Mouse (Mus musculus) midbrain, embryonic 13.5 days (tissue): ENCODE data around the gene Timp3. TPM values are rescaled to one million over a fixed set of nuclear protein-coding genes. Genes with fewer than 3 reads are reported as not detected.

Experiments used
- ATAC-seq: fragments of 200-750 bp; cut with Nextera tagmentation; 2 replicates; pipeline ENCODE4 v1.8.0; 2017; ENCODE audit warnings: mild to moderate bottlenecking, moderate TSS enrichment, moderate library complexity
- H3K27ac ChIP-seq: fragments of 300-500 bp; sonication (generic); 2 replicates; pipeline ENCODE4 v1.5.1; 2015; ENCODE audit warnings: inconsistent platforms, mild to moderate bottlenecking, moderate library complexity
- H3K27me3 ChIP-seq: fragments of 300-500 bp; sonication (generic); 2 replicates; pipeline ENCODE4 v1.6.1; 2015; ENCODE audit warnings: mild to moderate bottlenecking, inconsistent platforms
- H3K36me3 ChIP-seq: fragments of 300-500 bp; sonication (generic); 2 replicates; pipeline ENCODE4 v1.6.1; 2015; ENCODE audit warnings: mild to moderate bottlenecking, inconsistent platforms
- H3K4me1 ChIP-seq: fragments of 300-500 bp; sonication (generic); replicated peaks from 2 replicates; pipeline ENCODE4 v1.6.1; 2015; ENCODE audit warnings: inconsistent platforms
- H3K4me2 ChIP-seq: fragments of 300-500 bp; sonication (generic); replicated peaks from 2 replicates; pipeline ENCODE4 v1.6.1; 2015; ENCODE audit warnings: moderate library complexity, mild to moderate bottlenecking, inconsistent platforms
- H3K4me3 ChIP-seq: fragments of 300-500 bp; sonication (generic); replicated peaks from 2 replicates; pipeline ENCODE4 v1.5.1; 2015; ENCODE audit warnings: mild to moderate bottlenecking, inconsistent platforms
- H3K9ac ChIP-seq: fragments of 300-500 bp; sonication (generic); replicated peaks from 2 replicates; pipeline ENCODE4 v1.6.1; 2015; ENCODE audit warnings: mild to moderate bottlenecking, inconsistent platforms
- H3K9me3 ChIP-seq: fragments of 300-500 bp; sonication (generic); 2 replicates; pipeline ENCODE4 v1.6.1; 2016; ENCODE audit warnings: mild to moderate bottlenecking, inconsistent platforms
- WGBS: fragments of 180-500 bp; shearing (Covaris S2); methylation state at CpG from one replicate; pipeline ENCODE4 v1.1.7; 2015; 5-methylcytosine and 5-hydroxymethylcytosine counted together
- polyA plus RNA-seq: library from polyadenylated mRNA; unstranded; fragments of >200 nt; fragmentation: Nextera tagmentation; extraction: Ambion mirVana; gene quantifications from 2 replicates; pipeline ENCODE4 v1.2.1, GENCODE M21; 2015

Timp3 gene
- polyA plus RNA-seq, result 16.3 and 19.9 TPM in 2 replicates

DNA sequence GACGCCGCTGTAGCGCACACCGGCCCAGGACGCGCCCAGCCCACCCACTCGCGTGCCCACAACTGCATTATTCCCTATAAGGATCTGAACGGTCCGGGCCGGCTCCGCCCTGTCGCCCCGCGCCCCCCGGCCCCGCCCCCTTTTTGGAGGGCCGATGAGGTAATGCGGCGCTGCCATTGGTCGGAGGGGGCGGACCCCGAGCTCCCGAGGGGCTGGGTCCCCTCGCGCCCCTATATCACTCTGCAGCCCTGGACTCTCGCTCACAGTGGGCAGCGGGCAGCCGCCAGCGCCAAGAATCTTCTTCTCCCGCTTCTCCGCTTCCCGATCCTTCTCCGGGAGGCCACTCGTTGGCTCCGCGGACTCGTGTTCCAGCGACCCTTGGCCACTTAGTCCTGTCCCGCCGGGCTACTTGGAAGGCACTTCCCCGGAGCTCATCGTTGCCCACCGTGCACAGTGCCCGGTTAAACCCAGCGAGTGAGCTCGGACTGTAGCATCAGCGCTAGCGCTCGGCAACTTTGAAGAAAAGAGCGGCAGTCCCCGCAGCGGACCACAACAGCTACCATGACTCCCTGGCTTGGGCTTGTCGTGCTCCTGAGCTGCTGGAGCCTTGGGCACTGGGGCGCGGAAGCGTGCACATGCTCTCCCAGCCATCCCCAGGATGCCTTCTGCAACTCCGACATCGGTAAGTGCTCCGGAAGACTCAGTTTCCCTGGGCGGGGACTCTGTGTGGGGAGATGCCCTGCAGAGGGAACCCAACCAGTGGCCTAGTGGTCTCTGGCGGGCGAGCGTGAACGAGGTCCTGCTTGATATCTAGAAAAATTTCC is at the start of gene Timp3:
Timp3 (plus strand) TSS at position 80 of the 824 bp plus-strand sequence.
- H3K4me1 ChIP-seq, result peaks cover 47% of the 10 kb centered on the region
- no peak within 1 kb of the TSS for H3K27ac ChIP-seq
- peak within 1 kb of the TSS; percentile 68 for H3K9ac ChIP-seq
- H3K36me3 ChIP-seq, result no peaks in the 10 kb centered on the region
- H3K4me2 ChIP-seq, result peak within 1 kb of the TSS; percentile 98
- no peaks in the 10 kb centered on the region for H3K9me3 ChIP-seq
- peak within 1 kb of the TSS; percentile 48 for H3K4me3 ChIP-seq
- WGBS, result 1% methylated on average over 64 of the region's 65 CpGs
- ATAC-seq, result peak; percentile 83
- H3K27me3 ChIP-seq, result peaks cover 36% of the 10 kb centered on the region

DNA sequence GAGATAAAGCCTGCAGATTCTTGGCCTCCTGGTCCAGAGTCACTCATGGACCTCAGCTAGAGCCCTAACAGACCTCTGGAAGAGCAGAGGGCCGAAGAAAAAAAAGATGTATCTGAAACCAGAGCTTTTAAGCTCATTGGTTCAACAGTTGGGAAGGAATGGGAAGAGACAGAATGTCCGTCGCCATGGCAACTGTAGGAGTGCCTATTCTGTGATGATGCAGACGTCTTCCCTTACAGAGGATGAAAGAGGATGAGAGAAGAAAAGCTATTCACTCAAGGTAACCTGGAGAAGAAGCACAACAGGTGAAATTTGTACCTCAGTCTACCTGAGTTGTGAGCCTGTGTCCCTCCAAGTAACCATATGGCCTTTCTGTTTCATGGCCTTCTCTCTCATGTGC is 44.0 kb upstream of the Timp3 start:
- Histone ChIP-seq H3K4me3 (no peak overlapping the region), H3K27ac (no peak overlapping the region), H3K4me1 (0 out of 2 replicates have a peak, but pooled peaks cover 4% of the 10 kb centered on the region), H3K9ac (no peak overlapping the region), H3K4me2 (no peak overlapping the region), H3K9me3 (no peaks in the 10 kb centered on the region), H3K36me3 (no peaks in the 10 kb centered on the region), H3K27me3 (no peaks in the 10 kb centered on the region)
- ATAC-seq, result peak; percentile 58
- WGBS, result 45% methylated on average over 4 of the region's 4 CpGs

DNA sequence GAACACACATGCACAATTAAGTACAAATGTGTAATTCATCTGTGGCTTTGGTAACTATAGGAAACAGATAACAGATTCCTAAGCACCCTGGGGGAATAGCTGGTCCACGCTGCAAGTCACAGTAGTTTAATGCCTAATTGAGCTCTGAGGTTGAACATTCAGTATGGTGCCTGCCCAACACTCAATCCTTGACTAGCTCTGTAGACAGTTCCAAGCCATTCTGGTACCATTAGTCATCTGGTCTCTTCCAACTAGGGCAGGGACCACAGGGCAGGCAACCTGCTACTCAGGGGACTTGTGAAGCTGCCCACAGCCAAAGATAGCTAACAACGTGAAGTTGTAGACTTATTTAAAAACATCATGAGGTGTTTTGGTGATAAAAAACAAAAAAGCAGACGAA is 43.1 kb upstream of the Timp3 start:
- H3K4me2 ChIP-seq, result no peak overlapping the region
- ATAC-seq, result no peak
- no peaks in the 10 kb centered on the region for H3K27me3 ChIP-seq
- WGBS, result 78% methylated on average over 3 of the region's 3 CpGs
- no peak overlapping the region for H3K4me3 ChIP-seq
- H3K27ac ChIP-seq, result no peak overlapping the region
- H3K9ac ChIP-seq, result no peak overlapping the region
- no peaks in the 10 kb centered on the region for H3K9me3 ChIP-seq
- no peaks in the 10 kb centered on the region for H3K36me3 ChIP-seq
- H3K4me1 ChIP-seq, result 0 out of 2 replicates have a peak, but pooled peaks cover 4% of the 10 kb centered on the region

DNA sequence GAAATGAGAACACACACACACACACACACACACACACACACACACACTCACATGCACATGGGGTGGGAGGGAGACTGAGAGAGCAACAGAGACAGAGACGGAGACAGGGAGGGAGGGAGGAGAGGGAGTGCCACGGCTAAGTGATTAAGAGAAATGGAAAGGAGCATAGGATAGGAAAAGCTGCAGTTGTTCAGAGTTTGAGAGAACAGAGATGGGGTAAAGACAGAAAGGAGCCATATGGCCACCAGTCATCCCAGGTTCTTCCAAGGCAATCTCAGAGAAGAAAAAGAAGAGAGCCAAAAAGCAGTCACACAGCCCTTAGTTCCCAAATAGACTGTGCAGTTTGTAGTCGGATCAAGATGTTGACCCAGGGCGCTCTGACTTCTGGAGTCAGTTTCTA is 42.1 kb upstream of the Timp3 start:
- Histone ChIP-seq H3K9me3 (no peaks in the 10 kb centered on the region), H3K4me1 (0 out of 2 replicates have a peak, but pooled peaks cover 4% of the 10 kb centered on the region), H3K36me3 (no peaks in the 10 kb centered on the region), H3K9ac (no peak overlapping the region), H3K27ac (no peak overlapping the region), H3K27me3 (no peaks in the 10 kb centered on the region), H3K4me3 (no peak overlapping the region), H3K4me2 (no peak overlapping the region)
- 77% methylated on average over 4 of the region's 4 CpGs for WGBS
- no peak for ATAC-seq

DNA sequence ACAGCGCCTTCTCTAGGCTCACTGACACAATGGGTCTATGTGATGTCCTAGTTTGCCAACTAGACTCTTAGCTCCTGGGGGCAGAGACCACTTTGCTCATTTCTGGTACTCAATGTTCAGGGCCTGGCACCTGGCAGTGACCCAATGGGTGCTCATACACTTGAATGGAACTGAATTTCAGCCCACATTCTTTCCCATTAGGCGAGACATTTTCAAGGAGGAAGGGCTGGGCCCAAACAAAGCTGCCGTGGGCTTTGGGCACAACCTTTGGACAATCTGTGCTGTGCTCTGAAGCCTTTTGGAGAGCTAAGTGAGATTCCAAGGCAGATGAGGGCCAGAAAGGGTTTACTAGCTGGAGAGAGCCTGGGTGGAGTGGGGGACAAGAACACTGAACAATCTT is 41.2 kb upstream of the Timp3 start:
- Histone ChIP-seq H3K4me1 (0 out of 2 replicates have a peak, but pooled peaks cover 4% of the 10 kb centered on the region), H3K4me3 (no peak overlapping the region), H3K4me2 (no peak overlapping the region), H3K27ac (no peak overlapping the region), H3K27me3 (no peaks in the 10 kb centered on the region), H3K9me3 (no peaks in the 10 kb centered on the region), H3K9ac (no peak overlapping the region), H3K36me3 (no peaks in the 10 kb centered on the region)
- no peak for ATAC-seq
- WGBS, result 86% methylated on average over 3 of the region's 3 CpGs

DNA sequence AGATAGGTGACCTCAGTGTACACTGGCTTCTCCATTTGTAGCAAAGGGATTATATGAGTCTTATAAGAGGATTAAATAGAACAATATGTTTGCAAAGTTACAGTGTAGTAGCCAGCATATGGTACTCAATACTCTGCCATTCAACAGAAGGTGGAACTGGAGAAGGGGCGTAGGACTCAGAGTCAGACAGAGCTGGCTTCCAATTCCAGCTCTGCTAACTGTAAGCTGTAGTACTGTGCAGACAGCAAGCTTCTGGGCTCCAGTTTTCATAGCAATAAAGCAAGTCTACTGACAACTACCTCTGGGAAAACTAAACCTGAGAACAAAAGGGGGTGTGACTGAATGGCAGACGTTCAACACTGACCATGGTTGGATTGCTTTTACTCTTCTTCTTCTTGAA is 38.4 kb upstream of the Timp3 start:
- Histone ChIP-seq H3K4me3 (no peak overlapping the region), H3K36me3 (no peaks in the 10 kb centered on the region), H3K4me2 (no peak overlapping the region), H3K9me3 (no peaks in the 10 kb centered on the region), H3K4me1 (no peaks in the 10 kb centered on the region), H3K9ac (no peak overlapping the region), H3K27me3 (no peaks in the 10 kb centered on the region), H3K27ac (no peak overlapping the region)
- no peak for ATAC-seq
- WGBS, result 80% methylated on average over 2 of the region's 2 CpGs

DNA sequence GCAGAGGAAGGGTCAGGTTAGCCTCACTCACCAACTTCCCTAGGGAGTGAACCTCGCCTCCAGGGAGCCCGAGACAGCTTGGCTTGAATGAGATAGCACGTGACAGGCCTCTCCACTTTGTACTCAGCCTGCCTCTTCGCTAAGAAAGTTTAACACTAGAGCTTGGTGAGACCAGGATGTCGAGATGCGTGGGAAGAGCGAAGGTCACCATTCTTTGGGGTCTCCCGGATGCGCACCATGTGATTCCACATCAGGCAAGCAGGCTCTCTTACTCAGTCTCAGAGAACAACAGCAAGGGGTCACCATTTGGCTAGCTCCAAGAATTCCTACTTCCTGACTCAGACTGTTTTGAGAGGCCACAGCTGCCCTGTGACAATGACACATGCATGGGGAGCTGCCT is 35.6 kb upstream of the Timp3 start:
- no peak overlapping the region for H3K4me2 ChIP-seq
- no peaks in the 10 kb centered on the region for H3K36me3 ChIP-seq
- ATAC-seq, result no peak
- no peaks in the 10 kb centered on the region for H3K27me3 ChIP-seq
- WGBS, result 85% methylated on average over 9 of the region's 9 CpGs
- H3K4me1 ChIP-seq, result no peaks in the 10 kb centered on the region
- no peak overlapping the region for H3K27ac ChIP-seq
- H3K9ac ChIP-seq, result no peak overlapping the region
- no peak overlapping the region for H3K4me3 ChIP-seq
- H3K9me3 ChIP-seq, result no peaks in the 10 kb centered on the region

DNA sequence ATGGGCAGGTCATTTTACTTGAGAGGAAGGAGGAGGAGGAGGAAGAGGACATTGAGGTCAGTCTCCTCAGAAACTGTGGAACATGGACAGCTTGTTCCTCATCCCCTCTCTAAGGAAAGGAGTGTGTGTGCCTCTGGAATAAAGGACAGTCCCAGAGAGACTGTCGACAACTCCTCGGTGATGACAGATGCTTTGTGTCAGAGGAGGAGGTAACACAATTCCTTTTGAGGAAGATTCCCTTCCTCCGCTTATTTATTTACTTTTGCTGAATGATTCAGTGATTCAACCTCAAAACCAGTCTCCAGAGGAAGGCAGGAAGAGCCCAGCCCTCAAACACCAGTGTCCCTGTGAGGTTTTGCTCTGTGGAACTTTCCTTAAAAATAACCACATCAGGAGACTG is 29.9 kb upstream of the Timp3 start:
- no peaks in the 10 kb centered on the region for H3K9me3 ChIP-seq
- no peak for ATAC-seq
- H3K36me3 ChIP-seq, result no peaks in the 10 kb centered on the region
- H3K4me2 ChIP-seq, result no peak overlapping the region
- 87% methylated on average over 3 of the region's 3 CpGs for WGBS
- no peak overlapping the region for H3K4me3 ChIP-seq
- no peak overlapping the region for H3K9ac ChIP-seq
- no peak overlapping the region for H3K27ac ChIP-seq
- H3K27me3 ChIP-seq, result no peaks in the 10 kb centered on the region
- H3K4me1 ChIP-seq, result no peaks in the 10 kb centered on the region

DNA sequence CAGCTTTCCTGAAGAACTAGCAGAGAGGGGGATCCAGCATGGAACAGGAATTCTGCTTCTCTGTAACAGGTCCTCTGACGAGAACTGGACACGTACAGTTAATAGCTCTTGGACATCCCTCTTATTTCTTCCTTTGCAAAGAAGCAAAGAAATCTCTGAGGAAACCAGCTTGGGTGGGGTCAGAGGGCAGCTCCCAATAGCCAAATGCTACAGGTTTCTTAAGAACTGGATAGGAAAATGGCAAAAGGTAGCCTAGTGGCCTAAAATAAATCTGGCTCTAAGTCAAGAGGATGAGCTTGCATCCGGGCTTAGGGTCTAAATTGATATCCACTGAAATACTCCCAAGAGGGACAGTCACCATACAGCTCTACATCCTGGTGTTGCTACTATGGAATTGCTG is 27.3 kb upstream of the Timp3 start:
- H3K27me3 ChIP-seq, result no peaks in the 10 kb centered on the region
- no peak overlapping the region for H3K4me2 ChIP-seq
- H3K9ac ChIP-seq, result no peak overlapping the region
- no peaks in the 10 kb centered on the region for H3K4me1 ChIP-seq
- H3K36me3 ChIP-seq, result no peaks in the 10 kb centered on the region
- H3K27ac ChIP-seq, result no peak overlapping the region
- H3K9me3 ChIP-seq, result no peaks in the 10 kb centered on the region
- 87% methylated on average over 3 of the region's 3 CpGs for WGBS
- H3K4me3 ChIP-seq, result no peak overlapping the region
- no peak for ATAC-seq

DNA sequence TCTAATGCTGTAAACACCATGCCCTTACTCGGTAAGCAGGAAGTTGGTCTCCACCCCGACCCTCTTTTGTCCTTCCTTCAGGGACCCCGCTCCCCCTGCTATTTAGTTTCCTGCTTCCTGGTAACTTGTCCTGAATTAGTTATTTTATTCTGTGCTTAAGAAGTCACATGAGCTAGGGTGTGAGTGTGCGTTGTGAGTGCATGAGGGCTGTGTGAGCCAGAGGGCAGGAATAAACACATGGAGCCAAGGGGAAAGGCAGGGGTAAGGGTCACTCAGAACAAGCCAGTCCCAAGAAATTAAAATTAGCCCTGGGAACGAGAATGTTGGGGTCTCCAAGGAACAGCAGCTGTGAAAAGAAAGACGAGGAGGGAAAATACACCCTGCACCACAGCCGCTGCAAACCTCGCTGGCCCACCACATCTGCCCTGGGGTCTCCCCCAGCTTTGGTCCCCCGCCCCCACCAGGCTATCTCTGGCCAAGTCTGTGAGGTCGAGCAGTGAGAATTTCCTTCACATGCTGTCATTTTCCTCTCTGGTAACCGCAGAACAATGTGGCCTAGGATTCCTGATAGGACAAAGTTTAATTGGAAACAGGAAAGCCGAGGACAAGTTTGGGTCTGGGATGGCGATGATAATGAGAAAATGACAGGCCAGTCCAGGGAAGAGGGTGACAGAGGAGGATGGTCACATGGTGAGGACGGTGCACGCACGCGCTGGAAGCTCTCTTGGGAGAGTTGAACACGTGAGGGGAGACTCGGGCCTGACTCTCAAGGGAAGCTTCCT is 26.6 kb upstream of the Timp3 start:
- Histone ChIP-seq H3K36me3 (no peaks in the 10 kb centered on the region), H3K9me3 (no peaks in the 10 kb centered on the region), H3K4me3 (no peak overlapping the region), H3K4me2 (no peak overlapping the region), H3K27ac (no peak overlapping the region), H3K27me3 (no peaks in the 10 kb centered on the region), H3K4me1 (no peaks in the 10 kb centered on the region), H3K9ac (no peak overlapping the region)
- ATAC-seq, result no peak
- 76% methylated on average over 19 of the region's 19 CpGs for WGBS

DNA sequence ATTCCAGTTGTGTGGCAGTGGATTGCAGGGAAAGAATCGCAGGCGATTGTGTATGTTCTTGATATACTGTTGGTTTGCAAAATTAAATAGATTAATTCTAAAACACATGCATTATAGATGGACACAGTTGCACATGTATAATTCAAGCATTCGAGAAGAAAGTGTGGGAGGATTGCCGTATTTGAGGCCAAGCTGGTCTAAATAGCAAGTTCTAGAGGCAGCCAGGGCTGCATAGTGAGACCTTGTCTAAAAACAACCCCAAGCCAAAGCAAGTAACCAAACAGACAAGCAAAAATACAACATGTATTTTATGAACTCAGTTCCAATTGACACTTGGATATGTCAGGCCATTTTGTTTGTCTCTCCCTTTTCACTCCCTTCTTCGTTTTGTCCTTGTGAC is 24.6 kb upstream of the Timp3 start:
- Histone ChIP-seq H3K4me2 (no peak overlapping the region), H3K36me3 (no peaks in the 10 kb centered on the region), H3K27ac (no peak overlapping the region), H3K4me3 (no peak overlapping the region), H3K4me1 (no peaks in the 10 kb centered on the region), H3K9ac (no peak overlapping the region), H3K27me3 (no peaks in the 10 kb centered on the region), H3K9me3 (no peaks in the 10 kb centered on the region)
- no peak for ATAC-seq
- WGBS, result 94% methylated on average over 5 of the region's 5 CpGs

DNA sequence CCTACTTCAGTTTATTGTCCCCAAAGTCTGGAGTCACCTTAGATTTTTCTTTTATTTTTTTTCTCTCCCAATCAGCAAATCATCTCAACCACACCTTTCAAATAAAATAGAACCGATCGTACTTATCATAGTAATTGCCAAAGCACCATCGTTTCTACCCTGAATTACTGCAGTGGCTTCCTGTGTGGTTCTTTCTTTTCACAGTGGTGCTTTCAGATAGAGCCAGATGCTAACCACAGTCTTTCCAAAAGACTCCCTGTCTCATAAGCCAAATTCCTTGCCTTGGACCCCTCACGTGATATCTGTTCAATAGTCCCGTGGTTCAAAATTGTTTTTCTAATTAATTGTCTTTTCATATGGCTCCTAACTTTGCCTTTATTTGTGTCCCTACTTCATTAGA is 22.8 kb upstream of the Timp3 start:
- ATAC-seq, result no peak
- Histone ChIP-seq H3K9me3 (no peaks in the 10 kb centered on the region), H3K27ac (no peak overlapping the region), H3K4me1 (no peaks in the 10 kb centered on the region), H3K9ac (no peak overlapping the region), H3K4me2 (no peak overlapping the region), H3K36me3 (no peaks in the 10 kb centered on the region), H3K4me3 (no peak overlapping the region), H3K27me3 (no peaks in the 10 kb centered on the region)
- WGBS, result 90% methylated on average over 5 of the region's 5 CpGs
